Mouse (Mus musculus) E14TG2a.4 (cell line): ENCODE results near the gene Rbms3.

Experiments used
- CTCF ChIP-seq: conservative IDR thresholded peaks from 2 replicates; pipeline ENCODE4 v1.5.1; 2014; ENCODE audit warnings: low read length
- POU5F1 ChIP-seq: IDR thresholded peaks from 2 replicates; pipeline ENCODE4 v1.6.1; 2014; ENCODE audit warnings: low read length, borderline replicate concordance

DNA sequence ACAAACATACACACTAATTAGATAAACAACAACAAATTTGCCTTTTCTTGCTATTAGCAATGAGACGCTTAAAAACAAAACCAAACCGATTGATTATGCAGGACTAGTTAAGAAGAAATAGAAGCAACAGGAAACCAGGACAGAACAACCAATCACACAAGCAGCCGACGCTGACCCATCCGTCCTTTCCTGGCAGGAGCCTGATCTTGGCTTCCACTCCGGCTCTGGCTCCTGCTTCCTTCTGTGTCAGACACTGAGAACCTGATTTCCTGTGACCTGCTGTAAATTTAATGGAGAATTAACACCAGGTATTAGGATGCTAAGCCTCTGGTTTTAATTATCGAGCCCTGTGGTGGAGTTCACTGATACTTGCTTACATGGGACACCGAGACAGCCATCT lies 706.6 kb downstream of the Rbms3 start:
- TF ChIP-seq CTCF (no peak), POU5F1 (no peak)
